Mouse (Mus musculus) C2C12 (cell line): ENCODE measurements around the gene Lama4. TPM values are rescaled to one million over a fixed set of nuclear protein-coding genes. Genes with fewer than 3 reads are reported as not detected.

Source experiments
- H3K27me3 ChIP-seq: one replicate; pipeline ENCODE4 v1.6.1; 2011; ENCODE audit not compliant: control insufficient read depth, insufficient read depth, insufficient read length
- H3K36me3 ChIP-seq: one replicate; pipeline ENCODE4 v1.6.1; 2011; ENCODE audit not compliant: control insufficient read depth, insufficient read depth
- H3K4me3 ChIP-seq: one replicate; pipeline ENCODE4 v1.5.1; 2011; ENCODE audit warnings: mild to moderate bottlenecking, control low read depth; ENCODE audit not compliant: poor library complexity, insufficient read depth, severe bottlenecking
- H3K79me2 ChIP-seq: one replicate; pipeline ENCODE4 v1.6.1; 2011; ENCODE audit not compliant: control insufficient read depth, insufficient read depth
- H3K79me3 ChIP-seq: one replicate; pipeline ENCODE4 v1.6.1; 2011; ENCODE audit warnings: low read depth, control low read depth
- H3ac ChIP-seq: one replicate; pipeline ENCODE3; 2011; ENCODE audit warnings: low read depth; ENCODE audit not compliant: control insufficient read depth, insufficient read length
- CEBPB ChIP-seq: IDR thresholded peaks from one replicate; pipeline ENCODE4 v1.6.1; 2011; ENCODE audit warnings: low read depth, mild to moderate bottlenecking, control low read depth, moderate library complexity
- CTCF ChIP-seq: IDR thresholded peaks from one replicate; pipeline ENCODE4 v1.5.1; 2011; ENCODE audit not compliant: control insufficient read depth, insufficient read depth, insufficient read length
- FOSL1 ChIP-seq: IDR thresholded peaks from one replicate; pipeline ENCODE4 v1.8.0; 2011; ENCODE audit warnings: mild to moderate bottlenecking, low read length; ENCODE audit not compliant: poor library complexity, insufficient read depth, severe bottlenecking
- MAX ChIP-seq: IDR thresholded peaks from one replicate; pipeline ENCODE4 v1.6.1; 2011; ENCODE audit warnings: mild to moderate bottlenecking, control low read depth
- MYOD1 ChIP-seq: IDR thresholded peaks from one replicate; pipeline ENCODE4 v1.6.1; 2011; ENCODE audit warnings: low read depth; ENCODE audit not compliant: control insufficient read depth, insufficient read length
- MYOG ChIP-seq: IDR thresholded peaks from one replicate; pipeline ENCODE4 v1.6.1; 2011; ENCODE audit not compliant: control insufficient read depth, insufficient read length; ENCODE audit errors: extremely low read depth
- USF1 ChIP-seq: IDR thresholded peaks from one replicate; pipeline ENCODE4 v1.6.1; 2011; ENCODE audit warnings: low read depth, mild to moderate bottlenecking, control low read depth, moderate library complexity
- polyA plus RNA-seq: library from polyadenylated mRNA; unstranded; fragments of >200 nt; fragmentation: generic; extraction: Trizol; gene quantifications from one replicate; pipeline ENCODE4 v1.2.1, GENCODE M21; 2012; ENCODE audit warnings: missing spikeins

Lama4 gene
- polyA plus RNA-seq, 1 experiment, result 0.02 TPM

GRCm38 (mm10) chr10:38973016-38973415 is 7.7 kb downstream of the Lama4 start:
- no peaks in the 10 kb centered on the region for H3K36me3 ChIP-seq
- no peaks in the 10 kb centered on the region for H3K79me3 ChIP-seq
- H3K4me3 ChIP-seq, result no peak overlapping the region
- H3ac ChIP-seq, result no peak overlapping the region
- H3K27me3 ChIP-seq, result no peaks in the 10 kb centered on the region
- no peaks in the 10 kb centered on the region for H3K79me2 ChIP-seq
- TF ChIP-seq CEBPB, result no peak
- no peak for TF ChIP-seq FOSL1
- no peak for TF ChIP-seq CTCF
- no peak for TF ChIP-seq MYOD1
- TF ChIP-seq USF1, result no peak
- no peak for TF ChIP-seq MAX
- TF ChIP-seq MYOG, result no peak

GRCm38 (mm10) chr10:38978195-38978594 is 12.9 kb downstream of the Lama4 start:
- Histone ChIP-seq H3K27me3 (no peaks in the 10 kb centered on the region), H3K4me3 (no peak overlapping the region), H3K79me3 (no peaks in the 10 kb centered on the region)

GRCm38 (mm10) chr10:38979699-38980098 is 14.4 kb downstream of the Lama4 start:
- Histone ChIP-seq H3ac (no peak overlapping the region), H3K79me3 (no peaks in the 10 kb centered on the region), H3K27me3 (no peaks in the 10 kb centered on the region), H3K4me3 (no peak overlapping the region), H3K79me2 (no peaks in the 10 kb centered on the region), H3K36me3 (no peaks in the 10 kb centered on the region)
- TF ChIP-seq CTCF (no peak), MAX (no peak), MYOD1 (no peak), FOSL1 (no peak), CEBPB (no peak), USF1 (no peak), MYOG (no peak)

More at GRCm38 (mm10) chr10:38978195-38978594, 12.9 kb downstream of the Lama4 start:
- TF ChIP-seq MAX (no peak), USF1 (no peak)
- Histone ChIP-seq H3ac (no peak overlapping the region), H3K79me2 (no peaks in the 10 kb centered on the region), H3K36me3 (no peaks in the 10 kb centered on the region)

DNA sequence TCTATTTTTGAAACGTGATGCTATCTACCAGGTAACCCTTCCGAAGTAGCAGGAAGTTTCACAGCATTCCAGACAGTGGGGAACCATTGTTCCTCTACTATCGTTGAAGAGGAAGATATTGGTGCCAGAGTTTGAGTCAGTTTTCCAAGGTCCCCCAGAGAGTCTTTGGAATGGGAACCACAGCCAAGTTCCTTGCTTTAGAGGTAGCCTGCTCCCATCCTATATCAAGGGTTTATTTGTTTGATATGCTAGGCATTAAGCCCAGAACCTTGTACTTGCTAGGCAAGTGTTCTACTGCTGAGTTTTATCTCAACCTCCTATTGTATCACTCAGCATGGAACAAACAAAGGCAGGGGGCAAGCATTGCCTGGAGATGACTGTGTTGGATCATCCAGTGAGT is 15.7 kb downstream of the Lama4 start:
- no peak overlapping the region for H3ac ChIP-seq
- TF ChIP-seq MYOD1 (no peak), MAX (no peak)
- H3K79me3 ChIP-seq, result no peaks in the 10 kb centered on the region
- no peak overlapping the region for H3K4me3 ChIP-seq
- no peaks in the 10 kb centered on the region for H3K36me3 ChIP-seq
- H3K27me3 ChIP-seq, result no peaks in the 10 kb centered on the region
- H3K79me2 ChIP-seq, result no peaks in the 10 kb centered on the region

DNA sequence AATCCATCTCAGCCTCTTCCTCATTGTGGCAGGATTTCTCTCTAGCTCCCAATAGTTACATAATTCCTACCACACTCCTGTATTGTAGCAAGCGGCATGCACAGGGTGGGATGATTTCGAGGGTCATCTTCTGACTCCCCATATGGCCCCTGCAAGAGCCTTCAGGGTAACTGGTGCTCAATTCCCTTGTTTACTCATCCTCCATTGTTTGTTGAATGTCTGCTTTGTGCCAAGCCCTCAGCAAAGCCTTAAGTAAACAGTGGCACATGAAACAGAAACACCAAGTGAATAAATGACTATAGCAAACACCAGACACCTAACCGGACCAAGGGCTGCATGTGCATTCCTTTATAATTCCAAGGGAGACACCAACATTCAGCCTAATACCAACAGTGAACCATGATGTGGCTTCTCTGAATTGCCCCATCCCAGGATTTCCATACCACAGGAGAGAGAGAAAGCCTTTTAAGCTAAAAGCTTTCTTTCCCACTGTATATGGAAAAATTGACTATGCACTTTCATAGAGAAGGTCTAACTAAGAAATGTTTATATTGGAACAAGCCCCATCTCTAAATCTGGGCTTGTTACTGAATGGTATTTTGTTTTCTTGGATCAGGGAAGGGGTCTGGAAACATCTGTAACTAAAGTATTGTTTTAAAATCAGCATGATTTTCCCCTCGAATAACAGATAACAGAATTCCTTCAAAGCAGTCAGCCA is 19.2 kb downstream of the Lama4 start:
- Histone ChIP-seq H3K36me3 (no peaks in the 10 kb centered on the region), H3ac (no peak overlapping the region), H3K79me2 (no peaks in the 10 kb centered on the region), H3K27me3 (no peaks in the 10 kb centered on the region), H3K79me3 (no peaks in the 10 kb centered on the region), H3K4me3 (no peak overlapping the region)
- TF ChIP-seq MYOD1 (no peak), USF1 (no peak), CEBPB (no peak), MAX (no peak), MYOG (no peak), CTCF (no peak), FOSL1 (no peak)

DNA sequence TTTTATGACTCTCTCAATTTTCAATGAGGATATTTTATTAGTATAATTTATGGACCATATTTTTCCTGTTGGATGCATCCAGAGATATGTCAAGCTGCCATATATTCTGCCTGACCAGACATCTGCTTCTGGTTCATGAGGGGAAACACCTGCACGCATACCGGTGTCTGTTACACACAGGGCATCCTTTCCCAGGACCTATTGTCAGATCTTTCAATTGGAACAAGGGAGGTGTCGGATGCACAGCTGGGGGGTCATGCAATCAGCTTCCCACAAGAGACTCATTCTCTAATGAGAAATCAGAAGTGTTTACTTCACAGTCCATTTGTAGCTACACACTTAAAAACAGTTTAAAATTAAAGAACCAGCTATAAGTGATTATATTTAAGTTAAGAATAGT is 20.7 kb downstream of the Lama4 start:
- H3K36me3 ChIP-seq, result no peaks in the 10 kb centered on the region
- no peaks in the 10 kb centered on the region for H3K27me3 ChIP-seq
- no peaks in the 10 kb centered on the region for H3K79me2 ChIP-seq
- no peak overlapping the region for H3ac ChIP-seq
- H3K79me3 ChIP-seq, result no peaks in the 10 kb centered on the region
- no peak overlapping the region for H3K4me3 ChIP-seq
- TF ChIP-seq MYOG, result no peak
